ENCODE assay signal across 15 mouse cellular contexts in genomic region chr9:114716677-114717331, GRCm38 (mm10). TPM values are rescaled to one million over a fixed set of nuclear protein-coding genes. Genes with fewer than 3 reads are reported as not detected.
DNase-seq lines count a peak whose midpoint lies in the region; ATAC-seq and TF ChIP-seq lines count a peak whose summit lies in the region.
"Had no signal": no experiment of that assay in that cellular context is flagged by ENCODE, and none has a peak within 500 bp of the region (broad histone marks: within the 10 kb centered on the region; RNA-seq: fewer than 3 reads in every experiment).

No protein-coding gene starts in this region.

- WGBS in hindbrain, embryonic 10.5 days, result 82% methylated on average over 18 of the region's 18 CpGs
- WGBS in hindbrain, embryonic 14.5 days, result 83% methylated on average over 18 of the region's 18 CpGs
- WGBS in embryonic facial prominence, embryonic 10.5 days, result 57% methylated on average over 18 of the region's 18 CpGs
- 73% methylated on average over 18 of the region's 18 CpGs for WGBS in liver, embryonic 15.5 days (ENCODE audit: insufficient replicate concordance)

- H3K9ac ChIP-seq in hindbrain, embryonic 14.5 days, result no peak overlapping the region
- H3K9ac ChIP-seq in liver, embryonic 15.5 days, result no peak overlapping the region
- H3K9ac ChIP-seq: stomach, embryonic 15.5 days had no signal

- intact Hi-C loops in gastrocnemius, adult 2 months (cut with DNase I), result no loop called here

- H3K4me2 ChIP-seq in hindbrain, embryonic 14.5 days (replicated peaks), result no peak overlapping the region
- H3K4me2 ChIP-seq in liver, embryonic 15.5 days, result no peak overlapping the region
- H3K4me2 ChIP-seq: stomach, embryonic 15.5 days had no signal

- no peak for ATAC-seq in hindbrain, embryonic 14.5 days (ENCODE audit: low FRiP score)
- peak; percentile 51; the same call in 1 of the 2 replicates for ATAC-seq in liver, embryonic 15.5 days (ENCODE audit: insufficient read depth)
- no peak for ATAC-seq in erythroid progenitor cell, adult 5-6 weeks (replicated peaks; ENCODE audit: low FRiP score, poor library complexity, severe bottlenecking)
- ATAC-seq: Patski had no signal

- peak; percentile 32 for DNase-seq in hindbrain, embryonic 10.5 days (ENCODE audit: low spot score)
- no peak for DNase-seq in hindbrain, embryonic 14.5 days (ENCODE audit: low spot score)
- peak; percentile 52 for DNase-seq in embryonic facial prominence, embryonic 10.5 days (ENCODE audit: low spot score)
- DNase-seq in kidney, adult 9 months, result peak; percentile 94
- no peak for DNase-seq in gastrocnemius, adult 2 months
- DNase-seq in urinary bladder, postnatal 10 days (ENCODE audit: low spot score), result no peak
- DNase-seq: cerebellum, adult 9-10 months; heart, adult 2 months; heart, postnatal 14 days; right cerebral cortex, postnatal 25 days had no signal

- H3K36me3 ChIP-seq in hindbrain, embryonic 10.5 days, result peaks cover 100% of the 10 kb centered on the region
- peaks cover 99% of the 10 kb centered on the region for H3K36me3 ChIP-seq in hindbrain, embryonic 14.5 days (replicated peaks; ENCODE audit: control insufficient read depth, insufficient read depth)
- H3K36me3 ChIP-seq in embryonic facial prominence, embryonic 10.5 days (replicated peaks), result peaks cover 100% of the 10 kb centered on the region
- H3K36me3 ChIP-seq in liver, embryonic 15.5 days (replicated peaks), result peaks cover 82% of the 10 kb centered on the region

- no peaks in the 10 kb centered on the region for H3K27me3 ChIP-seq in hindbrain, embryonic 10.5 days (ENCODE audit: insufficient read depth, poor library complexity, severe bottlenecking)
- no peaks in the 10 kb centered on the region for H3K27me3 ChIP-seq in hindbrain, embryonic 14.5 days (ENCODE audit: control insufficient read depth, insufficient read depth, low read length)
- H3K27me3 ChIP-seq in embryonic facial prominence, embryonic 10.5 days (replicated peaks; ENCODE audit: low read depth, poor library complexity, severe bottlenecking), result no peaks in the 10 kb centered on the region
- H3K27me3 ChIP-seq in liver, embryonic 15.5 days, result no peaks in the 10 kb centered on the region
- H3K27me3 ChIP-seq: Patski; stomach, embryonic 15.5 days had no signal

- H3K27ac ChIP-seq in hindbrain, embryonic 10.5 days, result no peak overlapping the region; the same call in 1 of the 2 replicates
- H3K27ac ChIP-seq in hindbrain, embryonic 14.5 days, result no peak overlapping the region
- H3K27ac ChIP-seq in embryonic facial prominence, embryonic 10.5 days (replicated peaks), result 0 out of 2 replicates have a peak overlapping the region, but pooled peaks have one; percentile 15
- no peak overlapping the region for H3K27ac ChIP-seq in liver, embryonic 15.5 days (replicated peaks)
- no peak overlapping the region for H3K27ac ChIP-seq in gastrocnemius, adult 2 months
- H3K27ac ChIP-seq: heart, adult 2 months; limb, embryonic 10.5 days; stomach, embryonic 15.5 days had no signal

- no peaks in the 10 kb centered on the region for H3K9me3 ChIP-seq in hindbrain, embryonic 10.5 days
- H3K9me3 ChIP-seq in hindbrain, embryonic 14.5 days (ENCODE audit: control insufficient read depth, low read length), result no peaks in the 10 kb centered on the region
- no peaks in the 10 kb centered on the region for H3K9me3 ChIP-seq in embryonic facial prominence, embryonic 10.5 days
- H3K9me3 ChIP-seq in liver, embryonic 15.5 days (replicated peaks), result no peaks in the 10 kb centered on the region
- H3K9me3 ChIP-seq: limb, embryonic 10.5 days; stomach, embryonic 15.5 days had no signal

- no peak overlapping the region for H3K4me3 ChIP-seq in hindbrain, embryonic 10.5 days
- H3K4me3 ChIP-seq in hindbrain, embryonic 14.5 days (replicated peaks; ENCODE audit: low read length), result no peak overlapping the region
- H3K4me3 ChIP-seq in embryonic facial prominence, embryonic 10.5 days, result no peak overlapping the region
- H3K4me3 ChIP-seq in liver, embryonic 15.5 days (replicated peaks), result no peak overlapping the region
- H3K4me3 ChIP-seq in gastrocnemius, adult 2 months, result no peak overlapping the region
- H3K4me3 ChIP-seq: heart, adult 2 months; limb, embryonic 10.5 days; stomach, embryonic 15.5 days had no signal

- no peaks in the 10 kb centered on the region; the same call in 1 of the 2 replicates for H3K4me1 ChIP-seq in hindbrain, embryonic 10.5 days (replicated peaks)
- H3K4me1 ChIP-seq in hindbrain, embryonic 14.5 days (replicated peaks; ENCODE audit: control insufficient read depth, insufficient read depth, low read length), result no peaks in the 10 kb centered on the region
- peaks cover 13% of the 10 kb centered on the region for H3K4me1 ChIP-seq in embryonic facial prominence, embryonic 10.5 days
- H3K4me1 ChIP-seq in liver, embryonic 15.5 days (replicated peaks), result no peaks in the 10 kb centered on the region
- H3K4me1 ChIP-seq: limb, embryonic 10.5 days; stomach, embryonic 15.5 days had no signal

- TF ChIP-seq CTCF in gastrocnemius, adult 2 months (IDR thresholded peaks at IDR 0.05), result no peak

RNA-seq across cellular contexts. Expression of gene Cmtm6, which starts 14.1 kb away (rescaled TPM):
- 23.8 and 30.0 TPM in 2 replicates for polyA plus RNA-seq in hindbrain, embryonic 10.5 days (2016; fragmentation: Nextera tagmentation; extraction: Ambion mirVana)
- polyA plus RNA-seq in hindbrain, embryonic 14.5 days (2014; fragmentation: Nextera tagmentation; extraction: Ambion mirVana), result 21.2 and 21.8 TPM in 2 replicates
- 29.5 and 32.8 TPM in 2 replicates for polyA plus RNA-seq in embryonic facial prominence, embryonic 10.5 days (2016; fragmentation: Nextera tagmentation; extraction: Ambion mirVana)
- 26.3 and 28.5 TPM in 2 replicates for polyA plus RNA-seq in liver, embryonic 15.5 days (2015; fragmentation: Nextera tagmentation; extraction: Ambion mirVana)
- total RNA-seq in gastrocnemius, adult 2 months (2021), result 1 to 10 TPM; 7.3 to 7.9 TPM
- total RNA-seq in erythroid progenitor cell, adult 5-6 weeks (2015; ENCODE audit: low replicate concordance), result 8.8 and 9.7 TPM in 2 replicates
- 10.4 and 20.0 TPM in 2 replicates for total RNA-seq in erythroid progenitor cell, adult 5-6 weeks (2017; ENCODE audit: low replicate concordance)

RNA-seq across cellular contexts. Expression of gene Dync1li1, which starts 28.2 kb away (rescaled TPM):
- 99.8 and 122 TPM in 2 replicates for polyA plus RNA-seq in hindbrain, embryonic 10.5 days (2016; fragmentation: Nextera tagmentation; extraction: Ambion mirVana)
- polyA plus RNA-seq in hindbrain, embryonic 14.5 days (2014; fragmentation: Nextera tagmentation; extraction: Ambion mirVana), result 87.6 and 107 TPM in 2 replicates
- 84.4 and 89.6 TPM in 2 replicates for polyA plus RNA-seq in embryonic facial prominence, embryonic 10.5 days (2016; fragmentation: Nextera tagmentation; extraction: Ambion mirVana)
- 20.9 and 21.9 TPM in 2 replicates for polyA plus RNA-seq in liver, embryonic 15.5 days (2015; fragmentation: Nextera tagmentation; extraction: Ambion mirVana)
- total RNA-seq in gastrocnemius, adult 2 months (2021), result 10 to 100 TPM; 33.7 to 36.5 TPM
- 22.7 and 42.3 TPM in 2 replicates for total RNA-seq in erythroid progenitor cell, adult 5-6 weeks (2015; ENCODE audit: low replicate concordance)
- total RNA-seq in erythroid progenitor cell, adult 5-6 weeks (2017; ENCODE audit: low replicate concordance), result 23.9 and 33.0 TPM in 2 replicates

Comparison
In these comparisons a context has a peak if more than half of its experiments do, and no peak if none do; other contexts are left out.
1. DNase-seq: peak in hindbrain, embryonic 10.5 days (single experiment), embryonic facial prominence, embryonic 10.5 days (single experiment) and kidney, adult 9 months (single experiment); none in hindbrain, embryonic 14.5 days (single experiment), gastrocnemius, adult 2 months (single experiment) and urinary bladder, postnatal 10 days (single experiment).